Mouse (Mus musculus) myocyte (in vitro differentiated cells): Measurements from ENCODE around the gene Olfr725.

Experiments used
- MYOG ChIP-seq, 3 experiments: IDR thresholded peaks; one replicate each; pipeline ENCODE4 v1.6.1; 2011; ENCODE audit warnings: control low read depth in 2 of 3, low read depth in 2 of 3, mild to moderate bottlenecking in 2 of 3; ENCODE audit not compliant: insufficient read length in 2 of 3, control insufficient read depth in 1 of 3, insufficient read depth in 1 of 3
- POLR2A ChIP-seq: IDR thresholded peaks from one replicate; pipeline ENCODE4 v1.6.1; 2011; ENCODE audit warnings: low read depth, mild to moderate bottlenecking, control low read depth, moderate library complexity; ENCODE audit not compliant: insufficient read length

DNA sequence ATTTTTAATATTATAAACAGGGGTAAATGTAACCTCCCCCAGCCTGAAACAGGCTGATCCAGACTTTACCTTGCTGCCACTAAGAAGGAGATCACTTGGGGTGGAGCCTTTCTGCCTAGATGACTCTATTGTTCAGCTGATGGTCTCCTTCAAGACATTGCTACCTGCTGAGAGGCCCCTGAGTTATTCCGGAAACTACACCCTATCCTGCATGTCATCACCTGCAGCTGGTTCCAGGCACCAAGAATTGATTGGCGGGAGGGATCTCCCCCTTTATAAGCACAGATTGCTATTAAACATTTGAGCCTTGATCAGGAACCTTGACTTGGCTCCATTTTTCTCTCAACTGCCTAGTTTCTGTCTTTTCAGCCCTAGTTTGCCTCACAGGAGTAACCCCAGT is 8.1 kb downstream of the Olfr725 start:
- TF ChIP-seq POLR2A: no peak
- no peak for TF ChIP-seq MYOG (IDR thresholded peaks at IDR 0.05; ENCODE audit: control insufficient read depth in 1 of 3, insufficient read depth in 1 of 3, insufficient read length in 2 of 3, low read depth in 2 of 3)
